Mouse (Mus musculus): ENCODE data around the gene Mcpt1. TPM values are rescaled to one million over a fixed set of nuclear protein-coding genes. Genes with fewer than 3 reads are reported as not detected.
"Not testable (repeated sequence)": the region's sequence is repeated elsewhere in the genome, so short reads cannot be mapped to it uniquely, and the experiment has no call there.

The Mcpt1 gene
- total and polyA plus RNA-seq, 2 experiments from 2014 or later: not detected

DNA sequence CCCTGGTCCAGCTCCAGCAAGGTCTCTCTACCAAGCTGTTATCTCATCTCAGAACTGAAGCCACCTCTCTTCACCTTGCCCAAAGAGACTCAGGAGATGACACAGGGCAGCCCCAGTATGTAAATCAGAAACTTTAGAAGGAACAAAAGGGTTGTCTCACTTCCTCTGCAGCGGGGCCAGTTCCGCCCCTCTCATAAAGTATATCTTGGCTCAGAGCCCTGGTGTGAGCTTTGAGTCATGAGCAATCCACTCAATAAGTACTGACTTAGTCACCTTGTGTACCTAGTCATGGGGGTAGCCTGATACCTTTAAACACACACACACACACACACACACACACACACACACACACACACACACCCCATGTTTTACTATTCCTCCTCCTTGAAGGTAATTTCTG, 16.7 kb downstream of the Mcpt1 start:
- H3K4me1 ChIP-seq (ENCODE audit: insufficient read depth, low read length): no peaks in the 10 kb centered on the region
- no peak overlapping the region for H3K27ac ChIP-seq
- H3K27me3 ChIP-seq (ENCODE audit: insufficient read depth, low read length): no peaks in the 10 kb centered on the region
- ATAC-seq: no peak
- H3K4me3 ChIP-seq (ENCODE audit: low read length): no peak overlapping the region
- H3K9me3 ChIP-seq (ENCODE audit: low read length): no peaks in the 10 kb centered on the region
- H3K36me3 ChIP-seq (ENCODE audit: insufficient read depth, low read length): no peaks in the 10 kb centered on the region
- no peak for TF ChIP-seq CTCF (IDR thresholded peaks at IDR 0.05; ENCODE audit: low read depth)
- WGBS: 74% methylated on average over 2 of the region's 2 CpGs
- no peak for DNase-seq (ENCODE audit: low spot score)
- no peak overlapping the region for H3K9ac ChIP-seq (replicated peaks; ENCODE audit: low read length)
- no peak overlapping the region for H3K4me2 ChIP-seq (ENCODE audit: low read depth, low read length)

DNA sequence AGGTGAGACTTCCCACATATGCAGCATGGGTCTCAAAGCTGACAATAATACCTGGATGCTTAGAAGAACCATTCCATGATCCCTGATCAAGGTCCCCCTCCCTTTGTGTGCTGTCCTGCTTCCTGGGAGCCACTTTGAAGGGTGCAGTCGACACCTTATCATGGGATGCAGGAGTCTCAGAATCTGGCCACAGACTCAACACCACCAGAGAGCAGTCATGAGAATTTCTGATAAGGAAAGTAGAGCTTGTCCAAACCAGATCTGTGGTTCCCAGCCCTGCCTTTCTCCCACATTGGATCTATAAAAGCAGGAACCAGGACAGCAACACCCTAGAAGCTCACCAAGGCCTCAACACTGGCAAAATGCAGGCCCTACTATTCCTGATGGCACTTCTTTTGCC, 24.0 kb downstream of the Mcpt1 start, which contains the start of gene Mcpt2:
Gene Mcpt2 (plus strand): TSS at position 250 of the 400 bp plus-strand sequence.
- H3K4me1 ChIP-seq (ENCODE audit: insufficient read depth, low read length); ATAC-seq; H3K9ac ChIP-seq (replicated peaks; ENCODE audit: low read length); H3K9me3 ChIP-seq (ENCODE audit: low read length); H3K27ac ChIP-seq; H3K36me3 ChIP-seq (ENCODE audit: insufficient read depth, low read length); H3K4me2 ChIP-seq (ENCODE audit: low read depth, low read length); H3K27me3 ChIP-seq (ENCODE audit: insufficient read depth, low read length); H3K4me3 ChIP-seq (ENCODE audit: low read length); DNase-seq (ENCODE audit: low spot score): not testable (repeated sequence)
- 94% methylated on average over 1 of the region's 1 CpGs for WGBS

DNA sequence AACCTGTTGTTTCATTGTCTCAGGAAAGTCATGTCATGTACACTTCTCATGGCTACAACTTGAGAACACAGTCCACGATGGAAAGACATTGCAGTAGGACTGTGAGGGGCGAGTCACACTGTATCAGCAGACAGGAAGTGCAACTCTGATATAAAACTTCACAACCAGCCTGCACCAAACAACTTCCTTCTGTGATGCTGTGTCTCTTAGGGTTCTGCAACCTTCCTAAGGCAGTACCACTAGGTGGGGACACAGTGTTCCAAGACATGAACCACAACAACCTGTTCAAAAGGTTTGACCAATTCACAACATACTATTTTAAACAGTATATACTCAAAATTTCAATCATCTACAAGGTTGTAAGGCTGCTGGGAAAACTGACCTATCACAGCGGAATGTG, 37.6 kb downstream of the Mcpt1 start:
- no peak for TF ChIP-seq CTCF (IDR thresholded peaks at IDR 0.05; ENCODE audit: low read depth)
- Histone ChIP-seq H3K9ac (replicated peaks; ENCODE audit: low read length) (no peak overlapping the region), H3K36me3 (ENCODE audit: insufficient read depth, low read length) (no peaks in the 10 kb centered on the region), H3K4me3 (ENCODE audit: low read length) (no peak overlapping the region), H3K27me3 (ENCODE audit: insufficient read depth, low read length) (no peaks in the 10 kb centered on the region), H3K4me2 (ENCODE audit: low read depth, low read length) (no peak overlapping the region), H3K27ac (no peak overlapping the region), H3K4me1 (ENCODE audit: insufficient read depth, low read length) (no peaks in the 10 kb centered on the region), H3K9me3 (ENCODE audit: low read length) (no peaks in the 10 kb centered on the region)
- ATAC-seq (no peak), DNase-seq (ENCODE audit: low spot score) (no peak)
- WGBS: 86% methylated on average over 3 of the region's 3 CpGs

DNA sequence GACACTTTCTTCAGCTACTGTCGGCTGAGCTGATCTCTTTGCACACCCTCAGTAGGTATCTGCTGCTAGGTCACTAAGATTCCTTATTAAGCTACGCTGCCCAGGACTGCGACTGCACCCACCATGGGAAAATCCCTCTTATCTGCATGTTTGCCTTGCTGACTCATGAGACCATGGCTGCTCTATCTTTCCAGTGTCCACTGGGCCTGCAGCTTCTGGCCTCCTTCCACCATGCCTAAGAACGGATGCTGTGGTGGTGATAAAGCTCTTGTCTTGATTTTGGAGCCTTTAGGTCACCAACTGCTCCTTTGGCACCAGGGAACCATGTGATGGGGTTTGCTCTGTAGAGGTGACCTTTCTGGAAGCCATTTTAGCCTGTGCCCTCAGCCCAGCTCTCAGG, 40.0 kb downstream of the Mcpt1 start:
- no peak for ATAC-seq
- no peak overlapping the region for H3K4me3 ChIP-seq (ENCODE audit: low read length)
- no peaks in the 10 kb centered on the region for H3K27me3 ChIP-seq (ENCODE audit: insufficient read depth, low read length)
- H3K36me3 ChIP-seq (ENCODE audit: insufficient read depth, low read length): no peaks in the 10 kb centered on the region
- DNase-seq (ENCODE audit: low spot score): no peak
- 85% methylated on average over 4 of the region's 4 CpGs for WGBS
- no peak overlapping the region for H3K9ac ChIP-seq (replicated peaks; ENCODE audit: low read length)
- H3K9me3 ChIP-seq (ENCODE audit: low read length): no peaks in the 10 kb centered on the region
- TF ChIP-seq CTCF (IDR thresholded peaks at IDR 0.05; ENCODE audit: low read depth): no peak
- no peaks in the 10 kb centered on the region for H3K4me1 ChIP-seq (ENCODE audit: insufficient read depth, low read length)
- H3K4me2 ChIP-seq (ENCODE audit: low read depth, low read length): no peak overlapping the region
- H3K27ac ChIP-seq: no peak overlapping the region

DNA sequence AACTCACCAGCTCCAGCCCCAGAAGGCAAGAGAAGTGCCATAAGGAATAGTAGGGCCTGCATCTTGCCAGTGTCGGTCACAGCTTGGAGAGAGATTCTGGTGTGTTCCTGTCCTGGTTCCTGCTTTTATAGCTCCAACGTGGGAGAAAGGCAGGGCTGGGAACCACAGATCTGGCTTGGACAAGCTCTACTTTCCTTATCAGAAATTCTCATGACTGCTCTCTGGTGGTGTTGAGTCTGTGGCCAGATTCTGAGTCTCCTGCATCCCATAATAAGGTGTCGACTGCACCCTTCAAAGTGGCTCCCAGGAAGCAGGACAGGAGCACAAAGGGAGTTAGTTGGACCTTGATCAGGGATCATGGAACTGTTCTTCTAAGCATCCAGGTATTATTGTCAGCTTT, 44.4 kb downstream of the Mcpt1 start, which contains the start of gene Mcpt4:
Gene Mcpt4 (minus strand): TSS at position 101 of the 400 bp plus-strand sequence.
- not testable (repeated sequence) for H3K4me3 ChIP-seq (ENCODE audit: low read length); H3K9me3 ChIP-seq (ENCODE audit: low read length); H3K9ac ChIP-seq (replicated peaks; ENCODE audit: low read length); H3K4me2 ChIP-seq (ENCODE audit: low read depth, low read length); H3K4me1 ChIP-seq (ENCODE audit: insufficient read depth, low read length); H3K36me3 ChIP-seq (ENCODE audit: insufficient read depth, low read length); H3K27ac ChIP-seq; DNase-seq (ENCODE audit: low spot score); H3K27me3 ChIP-seq (ENCODE audit: insufficient read depth, low read length); ATAC-seq
- 77% methylated on average over 3 of the region's 3 CpGs for WGBS

Other genes with a start within 250 kb of the Mcpt1 start
- gene Adcy4, start 233.9 kb upstream of the Mcpt1 start, total RNA-seq (2014; rRNA removed): 5.6 and 5.8 TPM in 2 replicates
- 1.7 and 2.8 TPM in 2 replicates for gene Adcy4, start 233.9 kb upstream of the Mcpt1 start, polyA plus RNA-seq (2015; fragmentation: Nextera tagmentation; extraction: Ambion mirVana)
- gene Ripk3, start 229.1 kb upstream of the Mcpt1 start, total RNA-seq (2014; rRNA removed): 0.42 and 1.7 TPM in 2 replicates
- gene Ripk3, start 229.1 kb upstream of the Mcpt1 start, polyA plus RNA-seq (2015; fragmentation: Nextera tagmentation; extraction: Ambion mirVana): 1.7 and 2.0 TPM in 2 replicates
- gene Nfatc4, start 194.8 kb upstream of the Mcpt1 start, total RNA-seq (2014; rRNA removed): 13.9 and 21.9 TPM in 2 replicates
- 5.9 and 6.8 TPM in 2 replicates for gene Nfatc4, start 194.8 kb upstream of the Mcpt1 start, polyA plus RNA-seq (2015; fragmentation: Nextera tagmentation; extraction: Ambion mirVana)
- 33.6 and 39.3 TPM in 2 replicates for gene Nynrin, start 164.0 kb upstream of the Mcpt1 start, total RNA-seq (2014; rRNA removed)
- 5.1 and 6.4 TPM in 2 replicates for gene Nynrin, start 164.0 kb upstream of the Mcpt1 start, polyA plus RNA-seq (2015; fragmentation: Nextera tagmentation; extraction: Ambion mirVana)
- gene Cbln3, start 133.6 kb upstream of the Mcpt1 start, total RNA-seq (2014; rRNA removed): 2.1 and 5.0 TPM in 2 replicates
- gene Cbln3, start 133.6 kb upstream of the Mcpt1 start, polyA plus RNA-seq (2015; fragmentation: Nextera tagmentation; extraction: Ambion mirVana): 0.67 and 0.68 TPM in 2 replicates
- gene Khnyn, start 133.0 kb upstream of the Mcpt1 start, total RNA-seq (2014; rRNA removed): 15.1 and 17.9 TPM in 2 replicates
- 7.0 and 7.1 TPM in 2 replicates for gene Khnyn, start 133.0 kb upstream of the Mcpt1 start, polyA plus RNA-seq (2015; fragmentation: Nextera tagmentation; extraction: Ambion mirVana)
- 120 and 138 TPM in 2 replicates for gene Sdr39u1, start 117.7 kb upstream of the Mcpt1 start, total RNA-seq (2014; rRNA removed)
- 134 and 136 TPM in 2 replicates for gene Sdr39u1, start 117.7 kb upstream of the Mcpt1 start, polyA plus RNA-seq (2015; fragmentation: Nextera tagmentation; extraction: Ambion mirVana)
- 0.21 and 1.6 TPM in 2 replicates for gene Cma1, start 73.3 kb upstream of the Mcpt1 start, total RNA-seq (2014; rRNA removed)
- gene Cma1, start 73.3 kb upstream of the Mcpt1 start, polyA plus RNA-seq (2015; fragmentation: Nextera tagmentation; extraction: Ambion mirVana): 0.88 and 1.3 TPM in 2 replicates
- gene Cma2, start 67.0 kb upstream of the Mcpt1 start, total RNA-seq (2014; rRNA removed): not detected in 2 replicates
- gene Cma2, start 67.0 kb upstream of the Mcpt1 start, polyA plus RNA-seq (2015; fragmentation: Nextera tagmentation; extraction: Ambion mirVana): not detected in 2 replicates
- not detected in 2 replicates for gene Mcpt9, start 12.5 kb downstream of the Mcpt1 start, total RNA-seq (2014; rRNA removed)
- not detected in 2 replicates for gene Mcpt9, start 12.5 kb downstream of the Mcpt1 start, polyA plus RNA-seq (2015; fragmentation: Nextera tagmentation; extraction: Ambion mirVana)
- gene Mcpt2, start 24.1 kb downstream of the Mcpt1 start, total RNA-seq (2014; rRNA removed): not detected in 2 replicates
- gene Mcpt2, start 24.1 kb downstream of the Mcpt1 start, polyA plus RNA-seq (2015; fragmentation: Nextera tagmentation; extraction: Ambion mirVana): not detected in 2 replicates
- not detected in 2 replicates for gene Mcpt4, start 44.3 kb downstream of the Mcpt1 start, total RNA-seq (2014; rRNA removed)
- gene Mcpt4, start 44.3 kb downstream of the Mcpt1 start, polyA plus RNA-seq (2015; fragmentation: Nextera tagmentation; extraction: Ambion mirVana): 0.48 TPM in 1 of 2 replicates, not detected in the other
- not detected in 2 replicates for gene Mcpt8, start 67.3 kb downstream of the Mcpt1 start, total RNA-seq (2014; rRNA removed)
- not detected in 2 replicates for gene Mcpt8, start 67.3 kb downstream of the Mcpt1 start, polyA plus RNA-seq (2015; fragmentation: Nextera tagmentation; extraction: Ambion mirVana)
- not detected in 2 replicates for gene Ctsg, start 84.6 kb downstream of the Mcpt1 start, total RNA-seq (2014; rRNA removed)
- not detected in 2 replicates for gene Ctsg, start 84.6 kb downstream of the Mcpt1 start, polyA plus RNA-seq (2015; fragmentation: Nextera tagmentation; extraction: Ambion mirVana)
- not detected in 2 replicates for gene Gzme, start 102.7 kb downstream of the Mcpt1 start, total RNA-seq (2014; rRNA removed)
- not detected in 2 replicates for gene Gzme, start 102.7 kb downstream of the Mcpt1 start, polyA plus RNA-seq (2015; fragmentation: Nextera tagmentation; extraction: Ambion mirVana)
- not detected in 2 replicates for gene Gzmd, start 114.6 kb downstream of the Mcpt1 start, total RNA-seq (2014; rRNA removed)
- gene Gzmd, start 114.6 kb downstream of the Mcpt1 start, polyA plus RNA-seq (2015; fragmentation: Nextera tagmentation; extraction: Ambion mirVana): not detected in 2 replicates
- not detected in 2 replicates for gene Gzmg, start 141.6 kb downstream of the Mcpt1 start, total RNA-seq (2014; rRNA removed)
- not detected in 2 replicates for gene Gzmg, start 141.6 kb downstream of the Mcpt1 start, polyA plus RNA-seq (2015; fragmentation: Nextera tagmentation; extraction: Ambion mirVana)
- not detected in 2 replicates for gene Gzmn, start 156.6 kb downstream of the Mcpt1 start, total RNA-seq (2014; rRNA removed)
- not detected in 2 replicates for gene Gzmn, start 156.6 kb downstream of the Mcpt1 start, polyA plus RNA-seq (2015; fragmentation: Nextera tagmentation; extraction: Ambion mirVana)
- gene Gzmf, start 193.4 kb downstream of the Mcpt1 start, total RNA-seq (2014; rRNA removed): not detected in 2 replicates
- not detected in 2 replicates for gene Gzmf, start 193.4 kb downstream of the Mcpt1 start, polyA plus RNA-seq (2015; fragmentation: Nextera tagmentation; extraction: Ambion mirVana)
- gene Gzmc, start 216.7 kb downstream of the Mcpt1 start, total RNA-seq (2014; rRNA removed): not detected in 2 replicates
- 0.33 TPM in 1 of 2 replicates, not detected in the other for gene Gzmc, start 216.7 kb downstream of the Mcpt1 start, polyA plus RNA-seq (2015; fragmentation: Nextera tagmentation; extraction: Ambion mirVana)
- gene Gzmb, start 244.3 kb downstream of the Mcpt1 start, total RNA-seq (2014; rRNA removed): not detected in 2 replicates
- gene Gzmb, start 244.3 kb downstream of the Mcpt1 start, polyA plus RNA-seq (2015; fragmentation: Nextera tagmentation; extraction: Ambion mirVana): not detected in 2 replicates